Mouse (Mus musculus) midbrain, embryonic 14.5 days (tissue): ENCODE measurements around the gene Klhdc4. TPM values are rescaled to one million over a fixed set of nuclear protein-coding genes. Genes with fewer than 3 reads are reported as not detected.

Experiments
- ATAC-seq: fragments of 200-750 bp; cut with Nextera tagmentation; 2 replicates; pipeline ENCODE4 v1.8.0; 2017; ENCODE audit warnings: moderate number of reproducible peaks, moderate library complexity; ENCODE audit not compliant: low FRiP score, low TSS enrichment
- DNase-seq: peaks from one replicate; pipeline ENCODE4 v3.0.0-alpha.2; 2015
- H3K27ac ChIP-seq: fragments of 300-500 bp; sonication (generic); replicated peaks from 2 replicates; pipeline ENCODE4 v1.5.1; 2014; ENCODE audit warnings: mild to moderate bottlenecking, low read depth, low read length, moderate library complexity
- H3K27me3 ChIP-seq: fragments of 300-500 bp; sonication (generic); 2 replicates; pipeline ENCODE4 v1.6.1; 2014; ENCODE audit warnings: low read length, control low read depth, mixed read lengths; ENCODE audit not compliant: control insufficient read depth, insufficient read depth
- H3K36me3 ChIP-seq: fragments of 300-500 bp; sonication (generic); 2 replicates; pipeline ENCODE4 v1.6.1; 2014; ENCODE audit warnings: low read length, control low read depth; ENCODE audit not compliant: control insufficient read depth, insufficient read depth
- H3K4me1 ChIP-seq: fragments of 300-500 bp; sonication (generic); 2 replicates; pipeline ENCODE4 v1.6.1; 2014; ENCODE audit warnings: mild to moderate bottlenecking, antibody characterized with exemption, low read length, control low read depth; ENCODE audit not compliant: control insufficient read depth, insufficient read depth
- H3K4me2 ChIP-seq: fragments of 300-500 bp; sonication (generic); 2 replicates; pipeline ENCODE4 v1.6.1; 2014; ENCODE audit warnings: mild to moderate bottlenecking, low read length, moderate library complexity
- H3K4me3 ChIP-seq: fragments of 300-500 bp; sonication (generic); replicated peaks from 2 replicates; pipeline ENCODE4 v1.5.1; 2014; ENCODE audit warnings: low read depth, low read length
- H3K9ac ChIP-seq: fragments of 300-500 bp; sonication (generic); replicated peaks from 2 replicates; pipeline ENCODE4 v1.6.1; 2014; ENCODE audit warnings: mild to moderate bottlenecking, low read length, moderate library complexity
- H3K9me3 ChIP-seq: fragments of 300-500 bp; sonication (generic); 2 replicates; pipeline ENCODE4 v1.6.1; 2016; ENCODE audit warnings: low read length, control low read depth, mixed read lengths; ENCODE audit not compliant: control insufficient read depth
- WGBS: fragments of 180-500 bp; shearing (Covaris S2); extraction: QIAGEN DNeasy Blood & Tissue Kit; methylation state at CpG from one replicate; pipeline ENCODE4 v1.1.7; 2014; 5-methylcytosine and 5-hydroxymethylcytosine counted together
- polyA plus RNA-seq: library from polyadenylated mRNA; unstranded; fragments of >200 nt; fragmentation: Nextera tagmentation; extraction: Ambion mirVana; gene quantifications from 2 replicates; pipeline ENCODE4 v1.2.1, GENCODE M21; 2014

The Klhdc4 gene
- polyA plus RNA-seq, 1 experiment from 2014 or later, result 41.7 TPM

DNA sequence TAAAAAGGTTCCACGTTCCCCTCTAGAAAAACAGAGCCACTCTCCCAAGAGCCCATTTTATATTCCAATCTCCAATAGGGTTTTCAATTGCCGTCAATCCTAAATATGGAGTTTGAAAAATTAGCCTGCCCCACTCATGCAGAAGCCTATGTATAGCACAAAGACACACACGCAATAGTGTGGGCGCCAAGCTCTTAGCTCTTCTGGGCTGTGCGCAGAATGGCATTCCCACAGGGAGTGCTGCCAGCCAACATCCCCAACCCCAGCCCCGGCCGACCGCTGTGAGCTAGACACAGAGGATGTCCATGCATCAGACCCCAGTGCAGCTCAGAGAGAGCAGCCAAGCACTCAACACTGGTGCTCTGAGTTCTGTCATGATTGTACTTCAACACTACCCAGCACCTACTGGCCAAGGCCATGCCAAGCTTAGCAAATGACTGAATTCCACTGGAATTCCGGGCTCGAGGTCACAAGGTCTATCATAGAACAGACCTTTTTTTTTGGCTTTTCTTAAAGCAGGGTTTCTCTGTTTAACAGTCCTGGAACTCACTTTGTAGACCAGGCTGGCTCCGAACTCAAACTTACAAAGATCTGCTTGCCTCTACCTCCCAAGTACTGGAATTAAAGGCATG, 19.7 kb downstream of the Klhdc4 start:
- DNase-seq (no peak), ATAC-seq (no peak)
- H3K4me3 ChIP-seq, result no peak overlapping the region
- H3K27ac ChIP-seq, result no peak overlapping the region
- no peaks in the 10 kb centered on the region for H3K9me3 ChIP-seq
- H3K4me2 ChIP-seq, result no peak overlapping the region
- WGBS, result 93% methylated on average over 11 of the region's 11 CpGs
- H3K27me3 ChIP-seq, result no peaks in the 10 kb centered on the region
- no peak overlapping the region for H3K9ac ChIP-seq
- H3K36me3 ChIP-seq, result peaks cover 64% of the 10 kb centered on the region
- no peaks in the 10 kb centered on the region for H3K4me1 ChIP-seq

DNA sequence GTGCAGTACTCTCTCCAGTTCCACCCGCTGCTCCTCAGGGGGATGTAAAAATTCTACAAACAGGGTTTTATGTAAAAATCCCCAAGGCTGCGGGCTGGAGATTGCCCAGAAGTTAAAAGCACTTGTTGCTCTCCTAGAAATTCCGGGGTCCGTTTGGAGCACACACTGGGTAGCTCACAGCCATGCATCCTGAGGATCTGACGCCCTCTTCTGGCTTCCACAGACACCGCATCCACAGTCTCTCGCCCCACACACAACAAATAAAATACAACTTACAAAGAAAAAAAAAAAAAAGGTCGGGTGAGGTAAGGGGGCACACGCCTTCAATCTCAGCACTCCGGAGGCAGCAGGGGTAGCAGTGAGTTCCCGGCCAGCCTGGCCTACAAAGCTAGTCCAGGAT, 21.3 kb downstream of the Klhdc4 start:
- Histone ChIP-seq H3K27ac (no peak overlapping the region), H3K4me1 (no peaks in the 10 kb centered on the region), H3K4me2 (no peak overlapping the region), H3K4me3 (no peak overlapping the region), H3K27me3 (no peaks in the 10 kb centered on the region), H3K9ac (no peak overlapping the region), H3K36me3 (peaks cover 64% of the 10 kb centered on the region), H3K9me3 (no peaks in the 10 kb centered on the region)
- ATAC-seq (no peak), DNase-seq (no peak)
- WGBS, result 77% methylated on average over 11 of the region's 11 CpGs

GRCm38 (mm10) chr8:121806126-121806525, 23.2 kb downstream of the Klhdc4 start:
- Histone ChIP-seq H3K4me1 (no peaks in the 10 kb centered on the region), H3K27me3 (no peaks in the 10 kb centered on the region), H3K9ac (no peak overlapping the region), H3K27ac (no peak overlapping the region), H3K4me3 (no peak overlapping the region), H3K9me3 (no peaks in the 10 kb centered on the region), H3K36me3 (peaks cover 58% of the 10 kb centered on the region), H3K4me2 (no peak overlapping the region)
- 95% methylated on average over 13 of the region's 13 CpGs for WGBS
- ATAC-seq (no peak), DNase-seq (no peak)

DNA sequence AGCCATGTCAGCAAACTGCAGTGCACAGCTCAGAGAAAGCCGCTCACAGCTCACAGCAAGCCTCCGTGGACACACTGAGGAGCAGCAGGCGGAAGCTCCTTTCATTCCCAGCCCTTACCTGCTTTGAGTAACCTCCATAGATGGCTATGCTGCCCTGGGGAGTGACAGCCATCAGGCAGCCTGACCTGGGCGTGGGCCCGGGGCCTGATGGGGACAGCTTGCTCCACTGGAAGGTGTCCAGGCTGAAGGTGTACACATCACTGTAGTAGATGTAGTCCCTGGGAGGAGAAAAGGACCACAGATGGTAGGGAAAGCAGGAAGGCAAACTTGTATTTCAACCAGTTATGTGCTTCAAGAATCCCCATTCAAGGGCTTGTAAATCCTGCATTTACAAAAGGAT, 24.5 kb downstream of the Klhdc4 start:
- Histone ChIP-seq H3K4me2 (no peak overlapping the region), H3K36me3 (peaks cover 57% of the 10 kb centered on the region), H3K27me3 (no peaks in the 10 kb centered on the region), H3K9ac (no peak overlapping the region), H3K27ac (no peak overlapping the region), H3K4me3 (no peak overlapping the region), H3K4me1 (no peaks in the 10 kb centered on the region), H3K9me3 (no peaks in the 10 kb centered on the region)
- ATAC-seq (no peak), DNase-seq (no peak)
- 98% methylated on average over 5 of the region's 5 CpGs for WGBS

DNA sequence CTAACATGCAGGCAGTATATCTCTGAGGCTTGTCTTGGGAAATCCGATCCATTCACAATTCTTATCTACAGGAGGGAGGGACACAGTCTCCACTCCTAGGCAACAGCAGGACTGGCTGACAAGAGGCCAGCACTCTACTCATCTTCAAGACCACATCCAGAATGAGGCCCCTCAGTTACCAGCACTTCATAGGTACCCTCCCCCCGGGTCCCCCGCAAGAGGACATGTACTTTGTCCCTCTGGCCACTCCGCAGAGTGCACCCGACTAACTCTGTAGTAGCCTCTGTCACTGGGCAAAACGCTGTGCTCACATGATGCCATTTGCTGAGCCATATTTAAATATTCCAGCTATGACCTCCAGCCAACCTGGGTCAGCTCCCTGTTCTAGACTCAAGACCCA, 31.0 kb downstream of the Klhdc4 start:
- no peak for ATAC-seq
- WGBS, result 93% methylated on average over 6 of the region's 6 CpGs

DNA sequence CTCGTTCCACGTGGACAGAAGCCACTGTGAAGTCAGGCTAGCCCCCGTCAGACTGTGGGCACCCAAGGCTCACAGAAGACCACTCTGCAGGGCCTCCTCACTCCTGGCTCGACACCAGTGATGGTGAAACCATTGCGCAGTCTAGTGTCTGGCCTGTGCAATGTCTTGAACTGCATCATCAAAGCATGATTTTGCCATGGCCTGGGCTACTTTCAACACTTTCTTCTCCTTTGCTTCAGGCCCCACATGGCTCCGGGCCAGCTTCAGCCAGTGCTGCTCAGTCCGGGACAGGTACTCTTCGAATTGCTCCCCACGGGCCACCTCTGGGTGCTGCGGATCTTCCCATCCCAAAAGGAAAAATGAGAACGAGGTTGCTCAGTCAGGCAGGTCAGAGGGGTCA, 33.0 kb downstream of the Klhdc4 start:
- 92% methylated on average over 11 of the region's 11 CpGs for WGBS
- Histone ChIP-seq H3K36me3 (peaks cover 65% of the 10 kb centered on the region), H3K4me1 (no peaks in the 10 kb centered on the region), H3K27ac (no peak overlapping the region), H3K9me3 (no peaks in the 10 kb centered on the region), H3K4me3 (no peak overlapping the region), H3K27me3 (no peaks in the 10 kb centered on the region), H3K4me2 (no peak overlapping the region), H3K9ac (no peak overlapping the region)
- DNase-seq, result no peak
- ATAC-seq, result no peak

More for the DNA sequence above, 31.0 kb downstream of the Klhdc4 start:
- Histone ChIP-seq H3K27me3 (no peaks in the 10 kb centered on the region), H3K4me1 (no peaks in the 10 kb centered on the region), H3K4me3 (no peak overlapping the region), H3K9me3 (no peaks in the 10 kb centered on the region), H3K36me3 (peaks cover 71% of the 10 kb centered on the region), H3K27ac (no peak overlapping the region), H3K4me2 (no peak overlapping the region), H3K9ac (no peak overlapping the region)
- DNase-seq, result no peak

GRCm38 (mm10) chr8:121795461-121795860, 33.9 kb downstream of the Klhdc4 start:
- H3K4me1 ChIP-seq, result no peaks in the 10 kb centered on the region
- no peak overlapping the region for H3K27ac ChIP-seq
- peaks cover 65% of the 10 kb centered on the region for H3K36me3 ChIP-seq
- H3K4me3 ChIP-seq, result no peak overlapping the region
- no peak overlapping the region for H3K9ac ChIP-seq
- H3K4me2 ChIP-seq, result no peak overlapping the region
- 92% methylated on average over 8 of the region's 8 CpGs for WGBS
- DNase-seq (no peak), ATAC-seq (no peak)
- H3K27me3 ChIP-seq, result no peaks in the 10 kb centered on the region
- no peaks in the 10 kb centered on the region for H3K9me3 ChIP-seq

- Histone ChIP-seq H3K27me3 (no peaks in the 10 kb centered on the region), H3K9me3 (no peaks in the 10 kb centered on the region), H3K36me3 (peaks cover 53% of the 10 kb centered on the region), H3K27ac (no peak overlapping the region), H3K4me3 (no peak overlapping the region), H3K4me1 (no peaks in the 10 kb centered on the region), H3K9ac (no peak overlapping the region), H3K4me2 (no peak overlapping the region)
- ATAC-seq (no peak), DNase-seq (no peak)
- WGBS, result 57% methylated on average over 3 of the region's 3 CpGs
These were observed 35.2 kb downstream of the Klhdc4 start for GRCm38 (mm10) chr8:121794151-121794550.

DNA sequence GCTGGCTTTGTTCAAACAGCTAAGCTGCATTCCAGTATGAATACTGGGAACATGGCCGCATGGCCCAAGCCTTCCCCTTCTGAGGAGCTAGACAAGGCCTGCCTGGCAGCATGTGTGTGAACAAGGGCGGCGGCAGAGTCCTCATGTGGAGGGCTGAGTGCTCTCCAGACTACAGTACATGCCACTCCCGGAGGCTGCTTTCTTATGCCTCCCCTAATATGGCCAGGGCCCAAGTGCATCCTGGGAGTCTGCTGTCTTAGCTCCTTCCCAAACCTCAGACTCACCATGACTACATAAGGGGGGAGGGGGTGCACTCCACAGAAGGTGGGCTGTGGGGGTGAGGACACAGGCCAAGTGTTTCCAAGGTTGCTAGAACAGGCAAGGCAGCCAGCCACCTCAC, 36.7 kb downstream of the Klhdc4 start:
- H3K27me3 ChIP-seq, result no peaks in the 10 kb centered on the region
- no peak for ATAC-seq
- H3K9me3 ChIP-seq, result no peaks in the 10 kb centered on the region
- H3K4me3 ChIP-seq, result no peak overlapping the region
- H3K27ac ChIP-seq, result no peak overlapping the region
- peaks cover 40% of the 10 kb centered on the region for H3K36me3 ChIP-seq
- H3K4me2 ChIP-seq, result no peak overlapping the region
- H3K9ac ChIP-seq, result no peak overlapping the region
- WGBS, result 80% methylated on average over 4 of the region's 4 CpGs
- no peak for DNase-seq
- H3K4me1 ChIP-seq, result no peaks in the 10 kb centered on the region
